Mouse (Mus musculus): Measurements from ENCODE around the gene Gm20388. TPM values are rescaled to one million over a fixed set of nuclear protein-coding genes. Genes with fewer than 3 reads are reported as not detected.

Gene Gm20388
- polyA plus RNA-seq, 1 experiment: 23.9 TPM

DNA sequence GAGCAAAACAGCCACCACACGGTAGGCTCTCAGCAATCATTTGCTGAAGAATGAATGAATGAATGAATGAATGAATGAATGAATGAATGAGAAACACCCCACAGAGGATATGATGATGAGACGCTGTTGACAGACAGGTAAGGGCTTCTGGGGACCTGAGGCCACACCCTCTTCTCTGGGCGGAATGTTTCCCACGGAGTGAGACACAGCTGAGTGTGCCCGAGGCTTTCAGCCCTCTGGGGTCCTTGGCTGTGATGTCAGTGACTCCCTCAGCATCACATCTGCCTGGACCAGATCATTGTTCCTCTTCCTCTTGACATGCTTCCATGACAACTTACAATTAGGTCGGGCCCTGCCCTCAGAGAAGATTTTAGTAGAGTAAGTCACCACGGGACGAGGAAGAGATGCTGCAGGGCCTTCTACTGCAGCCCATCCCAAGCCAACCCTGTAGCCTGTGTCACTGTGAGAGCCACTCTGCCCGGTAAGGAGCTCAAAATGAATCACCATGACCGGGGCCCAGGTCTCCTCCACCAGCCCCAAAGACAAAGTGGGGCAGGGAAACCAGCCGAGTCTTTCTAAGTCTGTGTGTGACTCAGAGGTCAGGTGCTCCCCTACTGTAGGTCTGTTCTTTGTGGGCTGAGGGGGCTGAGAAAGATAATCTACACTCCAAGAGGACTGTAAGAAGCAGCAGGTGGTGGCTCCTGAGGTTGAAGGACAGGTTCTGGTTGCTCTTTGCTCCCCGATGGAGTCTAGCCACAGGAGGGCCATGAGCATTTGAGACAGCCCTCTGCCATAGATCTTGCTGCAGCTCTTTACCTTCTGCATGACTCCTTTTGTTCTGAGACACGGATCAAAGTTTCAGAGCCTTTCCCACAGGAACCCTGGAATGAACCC is 3844.1 kb downstream of the Gm20388 start:
- H3K4me1 ChIP-seq (ENCODE audit: control insufficient read depth, insufficient read depth, low read length): 0 out of 2 replicates have a peak, but pooled peaks cover 6% of the 10 kb centered on the region
- no peak overlapping the region for H3K4me3 ChIP-seq (ENCODE audit: insufficient read depth, low read length)
- no peak overlapping the region for H3K27ac ChIP-seq (ENCODE audit: insufficient read depth, low read length)
- TF ChIP-seq POLR2A (IDR thresholded peaks at IDR 0.05; ENCODE audit: extremely low read depth, insufficient read depth, low read length) (no peak), CTCF (IDR thresholded peaks at IDR 0.05; ENCODE audit: extremely low read depth, insufficient read depth, low read length) (no peak)

- Histone ChIP-seq H3K4me1 (ENCODE audit: control insufficient read depth, insufficient read depth, low read length) (0 out of 2 replicates have a peak, but pooled peaks cover 6% of the 10 kb centered on the region), H3K27ac (ENCODE audit: insufficient read depth, low read length) (no peak overlapping the region), H3K4me3 (ENCODE audit: insufficient read depth, low read length) (no peak overlapping the region)
- TF ChIP-seq CTCF (IDR thresholded peaks at IDR 0.05; ENCODE audit: extremely low read depth, insufficient read depth, low read length): no peak
- TF ChIP-seq POLR2A (IDR thresholded peaks at IDR 0.05; ENCODE audit: extremely low read depth, insufficient read depth, low read length): no peak
These were observed 3846.3 kb downstream of the Gm20388 start for GRCm38 (mm10) chr8:123756901-123757300.

DNA sequence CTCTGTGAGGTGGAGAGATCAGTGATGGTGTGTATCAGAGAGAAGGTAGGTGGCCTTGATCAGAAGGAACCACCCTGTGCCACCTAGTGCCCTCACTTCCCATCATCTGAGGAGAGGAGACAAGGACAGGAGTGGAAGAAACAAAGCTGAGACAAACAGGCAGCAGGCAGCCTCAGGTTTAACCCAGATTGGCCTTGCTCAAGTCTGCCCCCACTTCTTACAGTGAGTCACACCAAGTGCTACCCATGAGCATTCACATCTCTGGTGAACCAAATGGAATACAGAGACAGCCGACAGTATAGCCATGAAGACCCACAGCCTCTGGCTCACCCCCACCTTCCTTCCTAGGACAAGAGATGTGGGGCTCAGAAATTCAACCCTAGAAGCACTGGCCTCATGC is 3848.3 kb downstream of the Gm20388 start:
- no peak overlapping the region for H3K4me3 ChIP-seq (ENCODE audit: insufficient read depth, low read length)
- 0 out of 2 replicates have a peak, but pooled peaks cover 2% of the 10 kb centered on the region for H3K4me1 ChIP-seq (ENCODE audit: control insufficient read depth, insufficient read depth, low read length)
- H3K27ac ChIP-seq (ENCODE audit: insufficient read depth, low read length): no peak overlapping the region
- TF ChIP-seq POLR2A (IDR thresholded peaks at IDR 0.05; ENCODE audit: extremely low read depth, insufficient read depth, low read length): no peak
- no peak for TF ChIP-seq CTCF (IDR thresholded peaks at IDR 0.05; ENCODE audit: extremely low read depth, insufficient read depth, low read length)

DNA sequence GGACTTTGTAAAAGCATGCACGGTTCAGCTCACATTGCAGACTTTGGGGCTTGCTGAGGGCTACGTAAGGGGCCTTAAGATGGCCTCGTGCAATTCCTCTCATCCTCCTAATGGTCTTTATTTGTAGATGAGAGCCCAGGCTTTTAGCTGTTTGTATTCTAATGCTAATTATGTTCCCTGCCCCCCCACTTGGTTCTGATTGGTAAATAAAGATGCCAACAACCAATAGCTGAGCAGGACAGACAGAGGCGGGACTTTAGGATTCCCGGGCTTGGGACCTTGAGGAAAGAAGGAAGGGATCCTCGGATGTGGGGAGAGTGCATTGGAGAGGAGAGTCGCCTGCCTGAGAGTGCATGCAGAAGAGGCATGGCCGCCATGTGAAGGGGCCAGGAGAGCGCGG is 3849.3 kb downstream of the Gm20388 start:
- Histone ChIP-seq H3K4me1 (ENCODE audit: control insufficient read depth, insufficient read depth, low read length) (no peaks in the 10 kb centered on the region), H3K4me3 (ENCODE audit: insufficient read depth, low read length) (no peak overlapping the region), H3K27ac (ENCODE audit: insufficient read depth, low read length) (no peak overlapping the region)
- TF ChIP-seq POLR2A (IDR thresholded peaks at IDR 0.05; ENCODE audit: extremely low read depth, insufficient read depth, low read length) (no peak), CTCF (IDR thresholded peaks at IDR 0.05; ENCODE audit: extremely low read depth, insufficient read depth, low read length) (no peak)

DNA sequence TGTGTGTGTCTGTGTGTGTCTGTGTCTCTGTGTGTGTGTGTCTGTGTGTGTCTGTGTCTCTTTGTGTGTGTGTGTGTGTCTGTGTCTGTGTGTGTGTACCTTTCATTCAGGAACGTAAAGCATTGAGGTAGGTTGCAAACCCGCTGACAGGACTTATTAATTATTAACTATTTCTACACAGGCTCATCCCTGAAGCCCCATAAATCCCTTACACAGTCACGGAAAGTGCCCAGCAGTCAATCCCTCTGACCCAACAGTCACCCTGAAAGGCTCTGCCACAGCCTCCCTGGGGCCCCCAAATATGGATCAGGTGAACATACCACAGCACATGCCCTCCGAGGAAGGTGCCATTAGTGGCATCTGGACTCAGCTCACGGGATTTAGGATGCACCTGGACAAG is 3849.9 kb downstream of the Gm20388 start:
- no peak overlapping the region for H3K4me3 ChIP-seq (ENCODE audit: insufficient read depth, low read length)
- TF ChIP-seq CTCF (IDR thresholded peaks at IDR 0.05; ENCODE audit: extremely low read depth, insufficient read depth, low read length) (no peak), POLR2A (IDR thresholded peaks at IDR 0.05; ENCODE audit: extremely low read depth, insufficient read depth, low read length) (no peak)
- no peak overlapping the region for H3K27ac ChIP-seq (ENCODE audit: insufficient read depth, low read length)
- H3K4me1 ChIP-seq (ENCODE audit: control insufficient read depth, insufficient read depth, low read length): no peaks in the 10 kb centered on the region

GRCm38 (mm10) chr8:123761266-123761882 is 3850.7 kb downstream of the Gm20388 start:
- Histone ChIP-seq H3K27ac (ENCODE audit: insufficient read depth, low read length) (no peak overlapping the region), H3K4me1 (ENCODE audit: control insufficient read depth, insufficient read depth, low read length) (no peaks in the 10 kb centered on the region), H3K4me3 (ENCODE audit: insufficient read depth, low read length) (no peak overlapping the region)
- TF ChIP-seq POLR2A (IDR thresholded peaks at IDR 0.05; ENCODE audit: extremely low read depth, insufficient read depth, low read length): no peak
- TF ChIP-seq CTCF (IDR thresholded peaks at IDR 0.05; ENCODE audit: extremely low read depth, insufficient read depth, low read length): no peak

- no peaks in the 10 kb centered on the region for H3K4me1 ChIP-seq (ENCODE audit: control insufficient read depth, insufficient read depth, low read length)
- H3K27ac ChIP-seq (ENCODE audit: insufficient read depth, low read length): no peak overlapping the region
- TF ChIP-seq POLR2A (IDR thresholded peaks at IDR 0.05; ENCODE audit: extremely low read depth, insufficient read depth, low read length): no peak
- no peak overlapping the region for H3K4me3 ChIP-seq (ENCODE audit: insufficient read depth, low read length)
These were observed 3851.2 kb downstream of the Gm20388 start for GRCm38 (mm10) chr8:123761883-123762270.

GRCm38 (mm10) chr8:123763355-123763754 is 3852.7 kb downstream of the Gm20388 start:
- H3K4me1 ChIP-seq (ENCODE audit: control insufficient read depth, insufficient read depth, low read length): peaks cover 3% of the 10 kb centered on the region; the same call in 1 of the 2 replicates
- TF ChIP-seq CTCF (IDR thresholded peaks at IDR 0.05; ENCODE audit: extremely low read depth, insufficient read depth, low read length): no peak
- TF ChIP-seq POLR2A (IDR thresholded peaks at IDR 0.05; ENCODE audit: extremely low read depth, insufficient read depth, low read length): no peak
- no peak overlapping the region for H3K4me3 ChIP-seq (ENCODE audit: insufficient read depth, low read length)
- no peak overlapping the region for H3K27ac ChIP-seq (ENCODE audit: insufficient read depth, low read length)

GRCm38 (mm10) chr8:123764671-123765070 is 3854.0 kb downstream of the Gm20388 start:
- Histone ChIP-seq H3K27ac (ENCODE audit: insufficient read depth, low read length) (no peak overlapping the region), H3K4me1 (ENCODE audit: control insufficient read depth, insufficient read depth, low read length) (peaks cover 3% of the 10 kb centered on the region; the same call in 1 of the 2 replicates), H3K4me3 (ENCODE audit: insufficient read depth, low read length) (no peak overlapping the region)
- no peak for TF ChIP-seq POLR2A (IDR thresholded peaks at IDR 0.05; ENCODE audit: extremely low read depth, insufficient read depth, low read length)
- TF ChIP-seq CTCF (IDR thresholded peaks at IDR 0.05; ENCODE audit: extremely low read depth, insufficient read depth, low read length): peak; percentile 58

GRCm38 (mm10) chr8:123766516-123766915 is 3855.9 kb downstream of the Gm20388 start:
- Histone ChIP-seq H3K27ac (ENCODE audit: insufficient read depth, low read length) (no peak overlapping the region), H3K4me1 (ENCODE audit: control insufficient read depth, insufficient read depth, low read length) (peaks cover 3% of the 10 kb centered on the region; the same call in 1 of the 2 replicates), H3K4me3 (ENCODE audit: insufficient read depth, low read length) (no peak overlapping the region)
- TF ChIP-seq POLR2A (IDR thresholded peaks at IDR 0.05; ENCODE audit: extremely low read depth, insufficient read depth, low read length) (no peak), CTCF (IDR thresholded peaks at IDR 0.05; ENCODE audit: extremely low read depth, insufficient read depth, low read length) (no peak)

Measured in cortical plate, adult 2 months (tissue).